Mouse (Mus musculus) brain, embryonic 18.5 days (tissue): Measurements from ENCODE around the gene Acsm3.

Source experiments
- DNase-seq: peaks from one replicate; pipeline ENCODE4 v3.0.0-alpha.2; 2012; ENCODE audit warnings: low read depth, low spot score

Gene Acsm3

GRCm38 (mm10) chr7:119795311-119795710 is 34.6 kb downstream of the Acsm3 start:
- no peak for DNase-seq

GRCm38 (mm10) chr7:119800488-119800887 is 39.8 kb downstream of the Acsm3 start:
- DNase-seq = no peak

GRCm38 (mm10) chr7:119800991-119801390 is 40.3 kb downstream of the Acsm3 start:
- no peak for DNase-seq

- no peak for DNase-seq
Observed at GRCm38 (mm10) chr7:119807396-119807795, 46.7 kb downstream of the Acsm3 start.

- DNase-seq = no peak
Observed at GRCm38 (mm10) chr7:119808723-119809122, 48.0 kb downstream of the Acsm3 start.

- no peak for DNase-seq
Observed at GRCm38 (mm10) chr7:119835371-119835770, 74.6 kb downstream of the Acsm3 start.

- DNase-seq = no peak
Observed at GRCm38 (mm10) chr7:119835996-119836777, 75.5 kb downstream of the Acsm3 start.
